Mouse (Mus musculus) adrenal gland, adult 18-20 months (tissue): Measurements from ENCODE around the gene Cnn1. TPM values are rescaled to one million over a fixed set of nuclear protein-coding genes. Genes with fewer than 3 reads are reported as not detected.

Experiments
- DNase-seq, 2 experiments: peaks; one replicate each; pipeline ENCODE4 v3.0.0; 2021 to 2022; ENCODE audit warnings: low spot score in 2 of 2
- long read RNA-seq, 2 experiments: library from polyadenylated mRNA; stranded (forward); transcript quantifications; one replicate each; pipeline ENCODE4 v2.0.0; 2021
- total RNA-seq, 2 experiments: library from RNA; stranded (reverse); gene quantifications; 1 replicate in 1 of 2; 2 replicates in 1 of 2; pipeline ENCODE4 v1.2.3; 2021

The Cnn1 gene
- total RNA-seq = 1 to 10 TPM in 1 of 2 experiments, under 1 TPM in 1; 0.99 to 2.7 TPM
- long read RNA-seq, experiment 1 = 0 reads
- long read RNA-seq, experiment 2, partial matches to known transcripts = 0 of 3 reads
- long read RNA-seq, experiment 2, other reads (novel, unspliced or antisense) = 0 of 3 reads

GRCm38 (mm10) chr9:22098993-22099696, at the start of gene Cnn1:
Cnn1 (plus strand) TSS chr9:22099216.
- no peak for DNase-seq

GRCm38 (mm10) chr9:22049315-22049714, 49.7 kb upstream of the Cnn1 start:
- no peak for DNase-seq

GRCm38 (mm10) chr9:22049721-22050270, 49.2 kb upstream of the Cnn1 start:
- DNase-seq = no peak

- DNase-seq = peak; percentile 55 to 63
These were observed 48.6 kb upstream of the Cnn1 start for GRCm38 (mm10) chr9:22050351-22050889.

GRCm38 (mm10) chr9:22051161-22051957, 47.7 kb upstream of the Cnn1 start:
- DNase-seq = no peak

GRCm38 (mm10) chr9:22051958-22052254, 47.1 kb upstream of the Cnn1 start, which contains the start of gene Elavl3:
Elavl3 (minus strand) TSS chr9:22052023.
- no peak for DNase-seq

GRCm38 (mm10) chr9:22053657-22054056, 45.4 kb upstream of the Cnn1 start:
- no peak for DNase-seq

GRCm38 (mm10) chr9:22054411-22055076, 44.5 kb upstream of the Cnn1 start:
- peak; percentile 63 to 67 for DNase-seq

GRCm38 (mm10) chr9:22055713-22056112, 43.3 kb upstream of the Cnn1 start:
- DNase-seq = no peak

GRCm38 (mm10) chr9:22056303-22056910, 42.6 kb upstream of the Cnn1 start:
- DNase-seq = no peak

- no peak for DNase-seq
These were observed 41.9 kb upstream of the Cnn1 start for GRCm38 (mm10) chr9:22057031-22057517.

GRCm38 (mm10) chr9:22058011-22058424, 41.0 kb upstream of the Cnn1 start:
- no peak for DNase-seq

- no peak for DNase-seq
These were observed 37.7 kb upstream of the Cnn1 start for GRCm38 (mm10) chr9:22061339-22061738.

GRCm38 (mm10) chr9:22064341-22064740, 34.7 kb upstream of the Cnn1 start:
- DNase-seq = no peak

GRCm38 (mm10) chr9:22065642-22066041, 33.4 kb upstream of the Cnn1 start:
- DNase-seq = no peak

GRCm38 (mm10) chr9:22066433-22066832, 32.6 kb upstream of the Cnn1 start:
- DNase-seq = peak; percentile 42 to 65

- DNase-seq = no peak
These were observed 31.8 kb upstream of the Cnn1 start for GRCm38 (mm10) chr9:22067195-22067594.

- DNase-seq = no peak
These were observed 29.0 kb upstream of the Cnn1 start for GRCm38 (mm10) chr9:22069881-22070553.

GRCm38 (mm10) chr9:22070791-22071573, 28.0 kb upstream of the Cnn1 start, which contains the start of the genes Gm49318 and Zfp653:
Gm49318 (minus strand) TSS chr9:22071259.
Zfp653 (minus strand) TSS chr9:22071376.
- DNase-seq = peak; percentile 95 to 96
